Mouse (Mus musculus): Measurements from ENCODE around the gene Arnt2.

GRCm38 (mm10) chr7:84246878-84247277, 163.1 kb downstream of the Arnt2 start:
- TF ChIP-seq CTCF (IDR thresholded peaks at IDR 0.05; ENCODE audit: borderline replicate concordance, insufficient read depth, low read depth, low read length), result no peak
- no peak for TF ChIP-seq POLR2A (IDR thresholded peaks at IDR 0.05; ENCODE audit: borderline replicate concordance, insufficient read depth, low read length)
